Mouse (Mus musculus): ENCODE data around the gene Gm49359.
A peak's percentile ranks its signal among the peaks of the same experiment; 100 is the strongest.
"Not testable (repeated sequence)": the region's sequence is repeated elsewhere in the genome, so short reads cannot be mapped to it uniquely, and the experiment has no call there.

Gene Gm49359

GRCm38 (mm10) chr13:62466424-62467334 lies at the start of gene Gm49359:
Gene Gm49359 (minus strand): TSS chr13:62466832.
- DNase-seq, result peak; percentile 76

GRCm38 (mm10) chr13:62510641-62511420 lies 44.2 kb upstream of the Gm49359 start:
- DNase-seq, result not testable (repeated sequence)

DNA sequence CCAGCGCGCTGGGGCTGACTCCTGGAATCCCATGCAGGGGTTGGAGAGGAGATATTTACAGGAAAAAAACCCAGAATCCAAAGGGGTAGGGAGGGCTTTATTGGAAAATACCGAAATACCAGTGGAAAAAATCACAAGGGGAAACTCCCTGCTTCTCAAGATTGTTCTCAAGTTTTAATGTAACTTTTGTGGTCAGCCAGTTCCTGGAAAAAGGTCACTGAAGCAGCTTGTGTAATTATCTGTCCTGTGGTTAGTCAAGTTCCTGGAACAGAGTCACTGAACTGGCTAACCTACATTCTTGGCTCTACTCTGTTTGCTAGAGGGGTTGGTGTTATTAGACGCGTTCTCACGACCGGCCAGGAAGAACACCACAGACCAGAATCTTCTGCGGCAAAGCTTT lies 6.0 kb upstream of the Gm49359 start:
- not testable (repeated sequence) for DNase-seq

DNA sequence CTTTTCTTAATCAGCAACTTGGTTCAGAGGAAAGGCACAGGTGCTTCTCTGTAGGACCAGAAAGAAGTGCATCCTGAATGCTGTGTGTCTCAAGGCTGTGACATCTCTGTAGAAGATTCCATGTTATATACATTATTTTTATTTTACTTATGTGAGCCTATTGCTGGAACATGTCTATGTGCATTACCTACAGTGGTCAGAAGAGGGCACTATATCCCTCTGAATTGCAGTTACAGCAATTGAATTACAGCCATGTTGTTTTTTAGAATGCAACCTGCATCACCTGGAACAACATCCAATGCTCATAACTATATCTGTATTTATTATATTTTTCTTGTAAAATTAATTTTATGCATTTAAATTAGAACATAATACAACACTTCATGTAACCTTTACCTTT lies 3.3 kb upstream of the Gm49359 start:
- DNase-seq, result not testable (repeated sequence)
